In the genomic region with DNA sequence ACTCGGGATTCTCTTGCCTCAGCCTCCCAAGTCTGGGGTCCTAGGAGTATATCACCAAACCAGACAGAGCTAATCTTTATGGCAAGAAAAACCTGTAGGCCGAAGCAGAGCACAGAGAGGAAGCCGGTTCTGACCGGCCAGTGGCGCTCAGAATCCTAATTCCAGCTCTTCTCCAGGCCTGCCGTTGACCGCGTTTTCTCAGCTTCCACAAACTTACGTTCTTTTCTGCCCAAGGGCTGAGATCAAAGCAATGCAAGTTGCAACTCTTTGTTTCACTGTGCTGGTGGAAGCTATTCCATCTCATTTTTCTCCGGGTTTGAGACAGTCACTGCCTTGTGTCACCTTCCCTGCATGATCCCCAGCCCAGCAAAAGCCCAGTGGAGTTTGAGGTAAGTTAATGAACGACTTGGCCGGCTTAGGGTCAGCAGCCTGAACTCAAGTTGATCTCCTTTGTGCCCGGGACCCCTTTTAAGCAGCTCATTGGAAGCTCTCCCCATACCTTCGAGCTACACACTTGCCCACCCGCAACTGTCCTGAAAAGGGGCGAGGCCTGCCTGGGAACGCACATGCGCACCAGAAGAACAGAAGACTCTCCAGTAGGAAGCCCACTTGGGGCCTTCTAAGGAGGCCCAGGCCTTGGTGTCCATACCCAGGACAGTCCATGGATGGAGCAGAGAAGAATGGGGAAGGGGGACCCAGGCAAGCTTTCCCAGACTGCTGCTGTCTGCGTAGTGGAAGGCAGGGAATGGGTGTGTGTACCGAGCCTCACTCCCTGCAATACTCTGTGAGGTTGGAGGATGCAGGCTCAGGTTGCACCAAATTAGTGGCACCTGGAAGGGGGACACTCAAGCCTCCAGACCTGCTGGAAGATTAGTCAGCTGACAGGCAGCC, we compare ENCODE assay signal across 13 mouse cellular contexts. TPM values are rescaled to one million over a fixed set of nuclear protein-coding genes. Genes with fewer than 3 reads are reported as not detected.
A peak's percentile ranks its signal among the peaks of the same experiment; 100 is the strongest.
DNase-seq lines count a peak whose midpoint lies in the region; ATAC-seq lines count a peak whose summit lies in the region.
"Had no signal": no experiment of that assay in that cellular context is flagged by ENCODE, and none has a peak within 500 bp of the region (broad histone marks: within the 10 kb centered on the region; RNA-seq: fewer than 3 reads in every experiment).

No protein-coding gene starts in this region.

- H3K27me3 ChIP-seq in heart, embryonic 13.5 days (replicated peaks) = 0 out of 2 replicates have a peak, but pooled peaks cover 3% of the 10 kb centered on the region
- peaks cover 35% of the 10 kb centered on the region for H3K27me3 ChIP-seq in embryonic facial prominence, embryonic 10.5 days (replicated peaks; ENCODE audit: low read depth, poor library complexity, severe bottlenecking)
- H3K27me3 ChIP-seq in hindbrain, embryonic 16.5 days (replicated peaks; ENCODE audit: control insufficient read depth, insufficient read depth, low read length) = no peaks in the 10 kb centered on the region
- no peaks in the 10 kb centered on the region for H3K27me3 ChIP-seq in limb, embryonic 11.5 days (ENCODE audit: control insufficient read depth, insufficient read depth, low read length)
- H3K27me3 ChIP-seq: stomach, embryonic 15.5 days had no signal

- ATAC-seq in heart, embryonic 13.5 days (ENCODE audit: extremely low read depth, insufficient number of reproducible peaks, low FRiP score, low TSS enrichment) = no peak
- ATAC-seq in hindbrain, embryonic 16.5 days = no peak
- no peak; the same call in 1 of the 2 replicates for ATAC-seq in limb, embryonic 11.5 days (ENCODE audit: insufficient number of reproducible peaks, low FRiP score, low TSS enrichment, low read depth)
- ATAC-seq in granulocyte monocyte progenitor cell, adult 5-6 weeks (replicated peaks; ENCODE audit: poor library complexity, severe bottlenecking) = no peak
- ATAC-seq: liver, postnatal 0 days had no signal

- no peak for DNase-seq in heart, adult 9 months (ENCODE audit: low spot score in 2 of 2)
- DNase-seq in embryonic facial prominence, embryonic 10.5 days (ENCODE audit: low spot score) = no peak
- DNase-seq in limb, embryonic 11.5 days (ENCODE audit: low spot score) = no peak
- no peak for DNase-seq in cerebellum, postnatal 36 days
- DNase-seq in B cell, adult 2 months = no peak
- DNase-seq: adrenal gland, adult 8-10 months; liver, postnatal 0 days had no signal

- H3K9ac ChIP-seq in heart, embryonic 13.5 days = no peak overlapping the region
- no peak overlapping the region for H3K9ac ChIP-seq in hindbrain, embryonic 16.5 days (ENCODE audit: low read depth, low read length)
- 0 out of 2 replicates have a peak overlapping the region, but pooled peaks have one; percentile 17 for H3K9ac ChIP-seq in limb, embryonic 11.5 days (ENCODE audit: low read length)
- H3K9ac ChIP-seq: liver, postnatal 0 days; stomach, embryonic 15.5 days had no signal

- H3K4me3 ChIP-seq in heart, embryonic 13.5 days = no peak overlapping the region
- H3K4me3 ChIP-seq in embryonic facial prominence, embryonic 10.5 days = no peak overlapping the region
- no peak overlapping the region for H3K4me3 ChIP-seq in hindbrain, embryonic 16.5 days (ENCODE audit: low read length)
- no peak overlapping the region for H3K4me3 ChIP-seq in limb, embryonic 11.5 days (ENCODE audit: low read depth, low read length)
- H3K4me3 ChIP-seq: stomach, embryonic 15.5 days had no signal

- H3K36me3 ChIP-seq in heart, embryonic 13.5 days = no peaks in the 10 kb centered on the region
- H3K36me3 ChIP-seq in embryonic facial prominence, embryonic 10.5 days (replicated peaks) = no peaks in the 10 kb centered on the region
- H3K36me3 ChIP-seq in hindbrain, embryonic 16.5 days (ENCODE audit: control insufficient read depth, insufficient read depth, low read length) = no peaks in the 10 kb centered on the region
- H3K36me3 ChIP-seq in limb, embryonic 11.5 days (ENCODE audit: control insufficient read depth, insufficient read depth, low read length) = no peaks in the 10 kb centered on the region
- H3K36me3 ChIP-seq: stomach, embryonic 15.5 days had no signal

- no peaks in the 10 kb centered on the region for H3K9me3 ChIP-seq in heart, embryonic 13.5 days
- H3K9me3 ChIP-seq in embryonic facial prominence, embryonic 10.5 days = no peaks in the 10 kb centered on the region
- H3K9me3 ChIP-seq in hindbrain, embryonic 16.5 days (ENCODE audit: control insufficient read depth, low read length) = no peaks in the 10 kb centered on the region
- no peaks in the 10 kb centered on the region for H3K9me3 ChIP-seq in limb, embryonic 11.5 days (ENCODE audit: control insufficient read depth, low read length)
- H3K9me3 ChIP-seq: stomach, embryonic 15.5 days had no signal

- H3K4me1 ChIP-seq in heart, embryonic 13.5 days = peaks cover 58% of the 10 kb centered on the region
- H3K4me1 ChIP-seq in embryonic facial prominence, embryonic 10.5 days = peaks cover 53% of the 10 kb centered on the region
- peaks cover 6% of the 10 kb centered on the region for H3K4me1 ChIP-seq in hindbrain, embryonic 16.5 days (ENCODE audit: control insufficient read depth, insufficient read depth, low read depth, low read length)
- H3K4me1 ChIP-seq in limb, embryonic 11.5 days (ENCODE audit: control insufficient read depth, insufficient read depth, low read length) = peaks cover 18% of the 10 kb centered on the region

- no peak overlapping the region for H3K4me2 ChIP-seq in heart, embryonic 13.5 days
- H3K4me2 ChIP-seq in hindbrain, embryonic 16.5 days (ENCODE audit: low read length) = no peak overlapping the region
- H3K4me2 ChIP-seq in limb, embryonic 11.5 days (ENCODE audit: low read depth, severe bottlenecking) = no peak overlapping the region
- H3K4me2 ChIP-seq: stomach, embryonic 15.5 days had no signal

- WGBS in heart, embryonic 13.5 days = 80% methylated on average over 20 of the region's 20 CpGs
- 68% methylated on average over 20 of the region's 20 CpGs for WGBS in embryonic facial prominence, embryonic 10.5 days
- 64% methylated on average over 20 of the region's 20 CpGs for WGBS in hindbrain, embryonic 16.5 days
- 73% methylated on average over 20 of the region's 20 CpGs for WGBS in limb, embryonic 11.5 days

- H3K27ac ChIP-seq in heart, embryonic 13.5 days (replicated peaks) = 0 out of 2 replicates have a peak overlapping the region, but pooled peaks have one; percentile 1
- H3K27ac ChIP-seq in embryonic facial prominence, embryonic 10.5 days (replicated peaks) = peak overlapping the region; percentile 65
- H3K27ac ChIP-seq in hindbrain, embryonic 16.5 days (ENCODE audit: low read depth, low read length) = 0 out of 2 replicates have a peak overlapping the region, but pooled peaks have one; percentile 3
- H3K27ac ChIP-seq in limb, embryonic 11.5 days (replicated peaks; ENCODE audit: low read depth, low read length) = no peak overlapping the region
- H3K27ac ChIP-seq: stomach, embryonic 15.5 days had no signal

RNA-seq across cellular contexts. Expression of a gene that starts 47.7 kb away (rescaled TPM):
- polyA plus RNA-seq in heart, embryonic 13.5 days (2015; fragmentation: Nextera tagmentation; extraction: Ambion mirVana) = 0.32 and 0.41 TPM in 2 replicates
- 0.38 and 0.79 TPM in 2 replicates for polyA plus RNA-seq in embryonic facial prominence, embryonic 10.5 days (2016; fragmentation: Nextera tagmentation; extraction: Ambion mirVana)
- 4.0 and 4.1 TPM in 2 replicates for polyA plus RNA-seq in hindbrain, embryonic 16.5 days (2015; fragmentation: Nextera tagmentation; extraction: Ambion mirVana)
- 0.27 and 0.74 TPM in 2 replicates for polyA plus RNA-seq in limb, embryonic 11.5 days (2014; fragmentation: Nextera tagmentation; extraction: Ambion mirVana)
- total RNA-seq in granulocyte monocyte progenitor cell, adult 5-6 weeks (2014; fragmentation: Nextera tagmentation) = 1.2 TPM in 1 of 2 replicates, not detected in the other
- total RNA-seq in granulocyte monocyte progenitor cell, adult 5-6 weeks (2017) = not detected in 2 replicates
- total RNA-seq: megakaryocyte progenitor cell, adult 5-6 weeks; neutrophil, adult 5-6 weeks had no signal

RNA-seq across cellular contexts. Expression of a gene that starts 59.2 kb away (rescaled TPM):
- polyA plus RNA-seq in heart, embryonic 13.5 days (2015; fragmentation: Nextera tagmentation; extraction: Ambion mirVana) = 13.9 and 16.8 TPM in 2 replicates
- polyA plus RNA-seq in embryonic facial prominence, embryonic 10.5 days (2016; fragmentation: Nextera tagmentation; extraction: Ambion mirVana) = 4.7 and 5.2 TPM in 2 replicates
- 13.6 and 14.7 TPM in 2 replicates for polyA plus RNA-seq in hindbrain, embryonic 16.5 days (2015; fragmentation: Nextera tagmentation; extraction: Ambion mirVana)
- polyA plus RNA-seq in limb, embryonic 11.5 days (2014; fragmentation: Nextera tagmentation; extraction: Ambion mirVana) = 5.8 and 7.4 TPM in 2 replicates
- 44.2 and 58.3 TPM in 2 replicates for total RNA-seq in granulocyte monocyte progenitor cell, adult 5-6 weeks (2014; fragmentation: Nextera tagmentation)
- 27.1 and 32.1 TPM in 2 replicates for total RNA-seq in granulocyte monocyte progenitor cell, adult 5-6 weeks (2017)
